Mouse (Mus musculus) small intestine, adult 2 months (tissue): Measurements from ENCODE around the gene Wwox.

ENCODE experiments used
- CTCF ChIP-seq: fragments of 200-500 bp; IDR thresholded peaks from 2 replicates; pipeline ENCODE4 v1.5.1; 2012; ENCODE audit warnings: low read depth, mild to moderate bottlenecking, control low read depth, inconsistent platforms, low read length, moderate library complexity, mixed read lengths; ENCODE audit not compliant: insufficient replicate concordance, insufficient read length; ENCODE audit errors: extremely low read depth
- POLR2A ChIP-seq: fragments of 200-500 bp; IDR thresholded peaks from 2 replicates; pipeline ENCODE4 v1.6.1; 2012; ENCODE audit warnings: low read depth, mild to moderate bottlenecking, control low read depth, inconsistent platforms, low read length, moderate library complexity

GRCm38 (mm10) chr8:114936887-114937286, 497.4 kb downstream of the Wwox start:
- no peak for TF ChIP-seq POLR2A
- no peak for TF ChIP-seq CTCF
